Mouse (Mus musculus) cerebellum, adult 8-10 months (tissue): ENCODE measurements at regions not wholly inside any gene's neighbourhood (a gene's known extent, or its start where the extent isn't known, plus 50 kb on each side); places are given as distances from the start of the nearest gene placed in this dataset.

Source experiments
- DNase-seq: peaks from one replicate; pipeline ENCODE4 v3.0.0; 2022

DNA sequence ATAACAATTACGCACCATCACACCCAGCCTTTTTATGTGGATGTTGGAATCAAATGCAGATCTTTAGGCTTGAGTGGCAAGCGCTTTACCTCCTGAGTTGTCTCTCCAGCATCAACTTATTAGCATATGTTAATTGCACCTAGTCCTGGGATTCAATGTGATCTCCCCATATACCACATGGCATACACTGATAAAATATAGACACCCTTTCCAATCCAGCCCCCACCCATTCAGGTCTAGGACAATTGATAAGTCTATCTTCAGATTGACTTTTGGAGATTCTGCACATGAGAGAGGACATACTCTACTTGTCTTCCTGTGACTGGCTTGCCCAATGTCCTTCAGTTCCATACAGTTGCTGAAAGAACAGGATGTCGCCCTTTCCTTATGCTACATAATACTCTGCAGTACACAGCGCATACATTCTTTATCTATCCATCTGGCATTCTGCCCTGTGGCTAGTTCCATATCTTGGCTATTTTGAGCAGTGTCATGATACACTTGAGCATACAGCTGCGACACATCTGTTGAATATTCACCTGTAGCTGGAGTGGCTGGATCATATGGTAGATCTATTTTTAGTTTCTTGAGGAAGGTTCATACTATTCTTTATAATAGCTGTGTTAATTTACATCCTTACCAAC lies 120.3 kb downstream of the Gsdmc2 start:
- DNase-seq = no peak

DNA sequence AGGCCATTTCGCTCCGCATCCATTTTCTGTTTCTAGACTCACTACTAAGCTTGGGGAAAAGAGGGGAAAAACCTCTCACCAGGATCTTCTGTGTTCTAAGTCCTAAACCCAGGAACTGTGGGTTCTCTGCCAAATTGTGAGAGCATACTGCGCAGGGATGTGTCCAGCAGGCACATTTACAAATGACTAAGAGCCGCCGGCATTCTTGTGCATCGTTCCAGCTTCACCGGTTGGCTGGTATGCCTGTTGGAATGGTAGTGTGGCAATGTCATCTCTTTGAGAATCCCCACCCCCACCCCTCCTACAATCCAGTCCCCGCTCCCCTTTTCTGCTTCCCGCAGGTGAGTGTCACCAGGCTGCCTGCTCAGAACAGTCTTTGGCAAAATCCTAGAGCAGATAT lies 122.0 kb downstream of the Gsdmc2 start:
- no peak for DNase-seq

DNA sequence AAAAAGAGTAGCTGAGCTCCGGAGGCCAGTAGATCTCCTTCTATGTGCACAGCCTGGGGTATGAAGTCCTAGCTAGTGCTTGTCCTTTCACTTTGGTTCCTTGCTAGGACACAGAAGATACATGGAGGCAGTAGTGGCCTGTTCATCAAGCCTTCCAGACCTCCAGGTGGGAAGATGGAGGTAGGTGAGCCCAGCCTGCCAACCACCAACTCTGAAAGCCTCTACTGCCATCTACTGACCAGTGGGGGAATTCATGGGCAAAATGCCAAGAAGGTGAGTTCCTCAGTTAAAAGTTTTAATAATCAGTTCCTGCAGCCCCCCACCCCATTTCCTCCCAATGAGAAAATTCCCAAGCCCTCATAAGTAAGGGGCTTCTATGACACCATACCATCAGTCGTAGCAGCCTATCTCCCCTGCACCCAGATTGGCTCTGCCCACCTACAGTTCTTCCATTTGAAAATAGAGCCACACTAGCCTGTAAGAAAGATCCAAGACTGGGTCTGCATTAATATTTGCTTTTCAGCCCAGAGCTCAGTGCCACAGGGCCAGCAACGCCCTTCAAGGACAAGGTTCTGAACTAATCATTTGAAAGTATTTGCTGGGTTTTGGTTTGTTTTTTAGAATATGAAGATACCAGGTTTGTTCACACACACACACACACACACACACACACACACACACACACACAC lies 123.2 kb downstream of the Gsdmc2 start:
- peak; percentile 6 for DNase-seq

DNA sequence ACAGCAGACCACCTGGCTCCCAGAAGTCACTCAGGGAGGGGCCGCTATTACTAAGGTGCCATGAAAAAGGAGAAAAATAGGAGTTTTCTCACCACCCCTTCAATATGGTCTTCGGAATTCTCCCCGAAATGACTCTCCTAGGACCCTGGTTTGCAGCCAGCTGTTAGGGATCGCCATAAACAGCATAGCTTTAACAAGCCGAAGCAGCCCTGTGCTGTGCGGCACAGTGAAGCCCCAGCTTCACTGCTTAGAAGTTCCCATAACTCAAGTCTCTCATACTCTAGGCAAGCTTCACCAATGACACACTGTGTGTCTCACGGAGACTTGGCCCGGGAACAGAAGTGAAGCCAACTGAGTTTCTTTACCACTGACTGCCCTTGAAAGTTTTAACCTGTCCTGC lies 127.2 kb downstream of the Gsdmc2 start:
- no peak for DNase-seq

DNA sequence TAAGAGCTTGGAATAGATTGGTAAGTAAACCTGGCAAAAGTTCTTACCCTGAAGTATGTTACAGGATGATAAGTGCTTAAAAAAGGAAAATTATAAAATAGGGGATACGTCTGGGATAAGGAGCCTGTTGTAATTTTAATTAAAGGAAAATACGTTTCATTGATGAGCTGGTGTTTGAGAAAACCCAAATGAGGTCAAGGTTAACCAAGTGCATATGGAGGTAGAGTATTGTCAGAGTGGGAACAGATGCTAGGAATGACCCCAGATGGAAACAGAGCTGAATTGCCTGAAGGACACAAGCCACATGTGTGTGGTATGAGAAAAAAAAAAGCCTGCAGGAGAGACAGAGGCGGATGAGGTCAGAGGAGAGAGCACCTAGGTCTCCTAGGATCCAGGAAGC lies 131.3 kb downstream of the Gsdmc2 start:
- no peak for DNase-seq

DNA sequence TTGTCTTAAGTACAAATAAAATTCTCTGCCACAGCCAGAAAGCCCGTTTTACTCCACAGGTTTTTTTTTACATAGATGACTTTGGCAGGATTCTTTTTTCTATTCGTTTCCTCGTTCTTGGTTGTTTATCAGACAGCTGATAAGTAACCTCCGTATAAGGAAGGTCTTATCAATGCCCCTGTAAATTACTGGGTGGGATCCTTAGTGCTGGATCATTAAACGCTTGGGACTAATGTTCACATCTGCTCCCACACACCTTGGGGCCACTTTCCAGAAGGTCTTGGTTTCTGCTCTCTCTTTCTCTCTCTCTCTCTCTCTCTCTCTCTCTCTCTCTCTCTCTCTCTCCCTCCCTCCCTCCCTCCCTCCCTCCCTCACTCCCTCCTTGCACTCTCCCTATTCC lies 134.6 kb downstream of the Gsdmc2 start:
- no peak for DNase-seq

DNA sequence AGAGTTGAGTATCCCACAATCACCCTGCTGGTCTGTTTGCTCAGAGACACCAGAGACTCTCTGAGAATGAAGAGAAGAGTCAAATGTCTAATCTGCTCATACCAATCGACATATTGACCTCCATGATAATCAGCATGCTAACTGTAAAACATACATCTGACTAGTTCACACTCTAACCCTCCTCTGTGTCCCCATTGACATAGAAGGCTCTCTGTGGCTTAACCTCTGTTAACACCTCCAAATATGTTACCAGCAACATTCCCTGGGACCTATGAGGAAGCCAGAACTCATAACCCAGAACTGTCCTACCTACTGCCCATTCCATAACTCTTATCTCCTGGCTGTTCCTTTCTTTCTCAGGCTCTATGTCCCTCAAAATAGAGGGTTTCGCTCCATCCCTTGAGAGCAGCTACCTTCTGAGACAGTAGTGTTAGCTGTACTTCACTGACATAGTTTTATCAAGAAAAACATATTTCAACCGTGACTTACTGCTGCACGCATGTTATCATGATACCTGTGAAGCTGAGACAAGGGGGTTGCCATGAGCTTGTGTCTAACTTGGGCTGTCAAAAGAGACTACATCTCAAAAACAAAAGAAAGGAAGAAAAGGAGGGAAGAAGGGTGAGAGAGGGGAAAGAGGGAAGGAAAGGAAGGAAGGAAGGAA lies 135.6 kb downstream of the Gsdmc2 start:
- no peak for DNase-seq

DNA sequence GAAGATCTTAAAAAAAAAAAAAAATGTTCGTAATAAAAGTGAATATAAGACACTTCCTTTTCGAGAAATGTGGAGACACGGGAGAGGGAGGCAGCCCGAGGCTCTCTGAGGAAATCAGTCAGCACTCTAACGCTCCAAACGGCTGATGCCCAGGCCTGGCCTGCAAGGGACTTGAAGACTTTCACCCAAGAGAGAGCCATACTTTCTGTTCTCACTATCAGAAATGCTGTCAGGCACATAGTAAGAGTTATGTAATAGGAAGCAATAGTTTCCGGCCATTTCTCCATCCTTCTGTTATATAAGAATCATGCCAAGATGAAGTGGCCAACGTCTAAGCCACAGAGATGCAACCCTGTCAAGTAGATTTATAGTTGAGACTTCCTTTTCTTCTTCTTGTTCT lies 140.3 kb downstream of the Gsdmc2 start:
- DNase-seq = no peak

DNA sequence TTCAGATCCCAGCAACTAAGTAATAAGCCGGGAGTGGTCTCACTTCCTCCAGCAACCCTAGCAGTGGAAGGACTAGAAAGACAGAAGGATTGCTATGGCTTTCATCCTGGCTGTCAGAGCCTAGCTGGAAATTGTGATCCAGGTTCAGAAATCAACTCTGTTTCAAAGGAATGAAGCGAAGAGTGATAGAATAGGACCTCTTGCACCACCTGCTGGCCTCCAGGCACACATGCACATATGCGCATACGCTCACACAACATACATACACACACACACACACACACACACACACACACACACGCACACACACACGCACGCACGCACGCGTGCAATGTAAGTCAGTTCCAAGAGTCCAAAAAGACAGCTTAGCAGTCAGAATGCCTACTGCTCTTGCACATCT lies 147.1 kb downstream of the Gsdmc2 start:
- DNase-seq = no peak

DNA sequence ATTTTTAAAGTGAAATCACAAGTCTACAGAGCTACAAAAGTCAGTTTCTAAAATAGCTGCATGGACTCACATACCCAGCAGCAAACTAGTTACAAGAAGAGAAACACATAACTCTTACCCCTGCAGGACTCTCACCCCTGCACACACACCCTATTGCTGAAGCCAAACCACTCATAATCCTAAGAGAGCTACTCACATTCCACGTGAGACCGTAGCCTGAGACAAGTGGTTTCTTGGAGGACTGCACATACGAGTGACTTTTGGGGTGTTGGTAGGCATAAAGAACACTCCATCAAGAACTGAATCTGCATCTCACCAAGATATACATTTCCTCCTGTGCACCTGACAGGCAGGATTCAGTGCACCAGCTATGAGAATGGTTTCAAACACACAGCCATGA lies 150.8 kb downstream of the Gsdmc2 start:
- DNase-seq = no peak

DNA sequence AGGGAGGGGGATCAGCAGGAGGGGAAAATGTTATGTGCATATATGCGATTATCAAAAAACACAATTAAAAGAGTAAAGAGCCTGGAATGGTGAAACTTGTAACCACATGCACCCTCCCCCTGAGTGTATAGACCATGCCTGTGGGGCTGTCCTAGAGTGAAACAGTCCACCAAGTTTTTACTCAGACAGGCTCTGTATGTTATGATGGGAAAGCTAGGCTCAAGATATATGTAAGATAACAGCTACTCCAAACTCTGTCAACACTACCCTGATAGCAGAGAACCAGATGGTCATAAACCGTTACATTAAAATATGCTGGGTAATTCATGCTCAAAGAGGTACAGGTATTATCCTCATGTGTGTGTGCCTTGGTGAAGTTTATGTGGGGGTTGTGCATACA lies 151.4 kb downstream of the Gsdmc2 start:
- no peak for DNase-seq

DNA sequence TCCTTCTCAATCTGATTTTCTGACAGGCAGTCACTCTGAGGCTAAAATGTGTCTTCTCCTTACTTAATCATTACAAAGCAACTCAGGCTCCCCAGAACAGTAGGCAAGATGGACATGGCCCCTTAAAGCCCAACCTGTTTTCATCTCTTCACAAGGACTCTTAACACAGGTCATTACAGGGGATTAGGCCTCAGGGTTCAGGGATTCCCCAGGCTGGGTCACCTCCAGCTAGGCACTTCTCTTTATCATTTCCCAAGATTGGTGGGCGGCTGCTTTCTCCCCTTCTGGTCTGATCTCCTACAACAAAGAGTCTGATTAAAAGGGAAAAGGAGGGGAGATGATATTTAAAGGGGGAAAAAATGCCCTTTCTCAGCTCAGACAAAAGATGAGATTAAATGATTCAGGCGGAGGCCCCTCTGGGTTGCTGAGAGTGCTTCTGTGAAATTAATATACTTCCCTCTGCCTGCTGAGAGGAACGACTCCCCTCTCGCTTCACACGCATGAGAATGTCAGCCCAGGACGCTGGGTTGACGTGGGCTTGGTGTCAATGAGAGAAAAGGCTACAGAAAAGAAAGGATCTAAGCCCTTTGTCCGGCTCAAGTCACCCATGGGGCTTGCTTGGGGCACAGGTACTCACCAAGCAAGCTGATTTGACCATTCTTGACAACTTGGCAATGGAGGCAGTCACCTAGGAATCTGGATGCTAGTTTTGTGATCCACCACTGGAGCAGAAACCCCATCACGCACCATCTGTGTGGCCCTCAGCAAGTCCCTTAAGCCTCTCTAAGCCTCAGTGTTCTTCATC lies 152.3 kb downstream of the Gsdmc2 start:
- DNase-seq = no peak

DNA sequence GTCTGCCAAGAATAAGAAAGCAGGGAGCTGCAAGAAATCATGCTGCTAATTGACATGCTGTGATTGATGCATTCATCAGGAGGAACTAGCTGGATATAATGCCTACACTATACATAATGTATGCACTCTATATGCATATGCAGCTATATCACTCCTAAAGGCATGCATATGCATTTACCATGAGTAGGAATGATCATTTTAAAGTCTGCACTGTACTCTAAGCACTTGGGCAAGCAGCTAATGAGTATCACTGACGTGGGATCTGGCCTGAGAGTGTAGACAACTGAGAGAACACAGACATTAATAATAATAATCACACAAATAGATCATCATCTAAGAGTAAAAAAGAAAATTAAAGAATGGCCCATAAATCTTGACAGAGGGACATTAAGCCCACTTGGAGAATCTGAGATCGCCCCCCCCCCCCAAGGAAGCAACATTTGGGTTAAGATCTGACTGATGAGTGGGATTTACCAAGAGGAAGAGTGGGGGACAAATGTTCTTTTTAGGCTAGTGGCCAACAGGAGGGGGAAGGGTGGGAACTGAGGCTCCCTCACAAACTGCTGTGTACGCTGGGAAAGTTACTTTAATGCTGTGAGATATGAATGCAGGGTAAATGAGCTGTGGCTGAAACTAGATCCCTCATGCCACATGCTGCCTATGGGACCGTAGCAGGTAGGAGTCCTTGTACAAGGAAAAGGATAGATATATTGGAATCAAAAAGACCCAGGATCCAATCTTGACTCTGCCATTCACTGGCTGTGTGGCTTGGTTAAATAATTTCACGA lies 155.0 kb downstream of the Gsdmc2 start:
- no peak for DNase-seq

DNA sequence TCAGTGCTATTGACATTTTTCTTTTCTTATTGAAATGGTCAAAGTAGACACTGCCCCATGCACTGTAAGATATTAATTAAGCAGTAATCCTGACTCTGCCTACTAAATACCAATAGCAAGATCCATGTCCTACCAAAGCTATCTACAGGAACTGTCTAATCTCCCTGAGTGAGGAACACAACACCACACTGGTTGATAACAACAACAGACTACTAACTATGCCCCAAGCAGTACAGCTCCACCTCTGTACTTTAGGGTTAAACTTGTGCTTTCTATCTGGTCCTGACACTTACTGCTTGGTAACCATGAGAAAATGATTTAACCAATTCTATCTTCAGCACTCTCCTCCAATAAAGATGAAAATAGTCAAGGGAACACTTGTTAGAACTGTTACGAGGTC lies 157.1 kb downstream of the Gsdmc2 start:
- no peak for DNase-seq

DNA sequence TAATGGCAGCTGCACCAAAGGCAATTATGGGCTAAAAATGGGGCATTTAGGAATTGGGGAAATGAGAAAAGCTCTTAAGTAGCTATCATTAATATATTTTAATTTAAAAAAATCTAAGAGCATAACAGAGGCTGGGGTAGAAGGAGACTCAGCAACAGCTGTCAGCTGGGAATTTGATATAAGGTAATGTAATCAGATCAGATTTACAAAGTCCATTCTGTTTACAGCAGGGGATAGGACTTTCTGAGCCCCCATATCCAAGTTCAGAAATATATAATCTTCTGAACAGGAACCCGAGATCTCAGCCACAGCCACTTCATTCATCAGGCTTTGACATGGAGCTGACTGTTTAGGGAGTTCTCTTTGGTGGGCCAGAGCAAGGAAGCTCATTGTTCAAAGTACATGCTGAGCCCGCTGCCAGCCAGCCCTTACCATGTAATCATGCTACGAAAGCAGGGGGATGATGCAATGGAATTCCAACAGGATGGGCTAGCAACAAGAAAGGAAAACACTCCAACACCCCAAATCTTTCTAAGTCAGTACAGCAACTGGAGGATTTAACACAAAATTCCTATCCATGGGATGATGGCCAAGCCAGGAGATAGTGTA lies 157.9 kb downstream of the Gsdmc2 start:
- DNase-seq = no peak

DNA sequence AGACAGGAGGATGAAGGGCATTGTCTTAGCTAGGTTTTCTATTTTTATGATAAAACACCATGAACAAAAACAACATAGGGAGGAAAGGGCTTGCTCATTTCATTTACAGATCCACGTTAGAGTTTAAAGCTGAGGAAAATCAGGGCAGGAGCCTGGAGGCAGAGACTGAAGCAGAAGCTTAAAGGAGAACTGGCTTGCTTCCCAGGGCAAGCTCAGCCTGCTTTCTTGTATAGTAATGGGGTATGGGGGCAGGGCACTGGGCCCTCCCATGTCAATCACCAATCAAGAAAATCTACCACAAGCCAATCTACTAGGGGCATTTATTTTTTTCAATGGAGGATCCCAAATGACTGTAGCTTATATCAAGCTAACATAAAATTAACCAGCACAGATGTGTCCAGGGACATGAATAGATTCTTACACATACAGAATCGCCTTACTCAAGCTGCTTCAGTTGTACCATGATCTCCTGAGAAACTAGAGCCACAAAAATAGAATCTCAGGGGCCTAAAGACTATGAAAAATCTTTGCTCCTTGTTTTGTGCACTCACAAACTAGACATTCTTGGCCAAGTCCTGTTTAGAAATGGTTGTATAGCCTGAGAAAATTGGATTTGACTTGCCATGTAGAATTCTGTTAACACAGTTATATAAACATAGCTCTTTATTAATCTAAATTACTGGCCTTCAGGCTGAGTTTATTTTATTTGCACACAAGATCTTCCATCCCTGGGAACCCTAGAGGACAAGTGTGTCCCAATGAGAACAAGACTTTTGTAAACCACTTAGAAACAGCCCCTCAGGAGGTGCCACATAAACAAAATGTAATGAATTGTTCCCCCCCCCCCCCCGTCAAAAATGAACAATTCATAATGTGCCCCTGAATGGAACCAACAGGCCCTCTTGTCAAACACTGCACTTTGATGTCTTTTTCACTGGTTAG lies 164.7 kb downstream of the Gsdmc2 start:
- no peak for DNase-seq

DNA sequence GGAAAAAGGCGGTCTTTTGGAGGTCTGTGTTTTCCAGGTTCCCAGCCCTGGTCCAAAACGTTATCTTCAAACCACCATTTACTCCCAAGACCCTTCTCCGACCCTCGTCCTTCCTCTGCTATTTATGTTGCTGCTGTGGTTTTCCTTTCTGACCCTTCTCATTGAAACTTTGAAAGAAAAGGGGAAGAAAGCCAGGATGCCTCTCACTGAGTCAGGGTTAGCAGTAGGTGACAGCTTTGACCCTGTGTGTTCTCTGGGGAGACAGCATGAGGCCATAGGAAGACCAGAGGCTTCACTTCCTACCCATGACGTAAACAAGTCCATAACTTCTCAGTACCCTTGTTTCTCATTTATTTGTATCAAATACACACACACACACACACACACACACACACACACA lies 166.1 kb downstream of the Gsdmc2 start:
- DNase-seq = no peak

DNA sequence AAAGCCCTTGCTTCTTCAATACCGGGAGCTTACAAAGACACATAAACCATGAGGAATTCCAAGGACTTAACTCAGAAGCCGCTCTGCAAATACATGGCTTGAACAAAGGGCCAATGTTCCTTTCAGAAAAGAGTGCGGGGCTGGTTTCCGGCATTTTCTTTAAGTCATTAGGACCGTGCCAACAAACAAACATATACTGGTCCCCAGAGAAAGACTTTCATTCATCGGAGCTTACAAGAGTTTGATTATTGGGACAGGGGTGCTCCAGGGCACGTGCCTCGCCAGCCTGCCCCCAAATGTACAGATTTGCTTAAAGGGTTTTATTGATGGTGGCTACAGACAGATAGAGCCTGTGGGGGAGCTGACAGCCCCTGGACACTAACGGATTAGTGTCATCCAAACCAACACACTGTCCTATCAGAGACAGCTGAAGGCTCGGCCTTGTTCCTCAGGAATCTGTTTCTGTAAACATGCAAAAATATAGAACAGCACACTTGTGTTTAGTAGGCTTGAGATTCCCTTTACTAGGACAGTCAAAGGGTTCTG lies 169.4 kb downstream of the Gsdmc2 start:
- no peak for DNase-seq

DNA sequence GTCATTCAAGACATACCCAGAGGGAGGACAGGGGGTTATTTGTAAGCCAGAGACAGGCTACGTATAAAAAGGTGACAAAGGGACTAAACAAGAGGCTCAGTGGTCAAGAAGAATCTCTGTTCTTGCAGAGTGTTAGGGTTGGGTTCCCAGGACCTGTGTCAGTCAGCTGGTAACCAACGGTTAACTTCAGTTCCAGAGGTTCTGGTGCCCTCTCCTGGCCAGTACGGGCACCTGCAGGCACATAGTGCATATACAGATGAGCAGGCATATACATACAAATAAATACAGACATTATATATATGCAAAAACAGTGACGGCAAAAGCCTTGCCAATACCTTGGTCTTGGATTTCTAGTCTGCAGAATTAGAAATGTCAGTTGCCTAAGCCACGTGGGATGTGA lies 170.6 kb downstream of the Gsdmc2 start:
- no peak for DNase-seq

DNA sequence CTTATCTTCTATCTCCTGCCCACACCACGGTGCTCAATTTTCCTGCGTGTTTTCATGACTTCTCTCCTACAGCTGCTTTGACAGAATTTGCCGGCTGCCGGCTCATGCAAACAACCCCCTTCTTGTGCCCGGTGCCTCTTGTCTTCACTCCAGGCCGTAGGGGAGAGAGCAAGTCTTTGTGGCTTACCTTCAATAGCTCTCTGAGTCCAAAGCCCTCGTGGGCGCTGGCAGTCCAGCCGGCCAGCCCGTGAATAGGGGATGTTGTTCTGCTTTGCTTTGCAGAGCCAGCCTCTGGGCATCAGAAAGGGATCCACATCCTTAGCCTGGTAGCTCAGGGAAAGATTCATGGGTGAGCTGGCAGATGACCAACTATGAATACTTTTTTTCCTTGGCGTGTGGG lies 173.9 kb downstream of the Gsdmc2 start:
- no peak for DNase-seq

DNA sequence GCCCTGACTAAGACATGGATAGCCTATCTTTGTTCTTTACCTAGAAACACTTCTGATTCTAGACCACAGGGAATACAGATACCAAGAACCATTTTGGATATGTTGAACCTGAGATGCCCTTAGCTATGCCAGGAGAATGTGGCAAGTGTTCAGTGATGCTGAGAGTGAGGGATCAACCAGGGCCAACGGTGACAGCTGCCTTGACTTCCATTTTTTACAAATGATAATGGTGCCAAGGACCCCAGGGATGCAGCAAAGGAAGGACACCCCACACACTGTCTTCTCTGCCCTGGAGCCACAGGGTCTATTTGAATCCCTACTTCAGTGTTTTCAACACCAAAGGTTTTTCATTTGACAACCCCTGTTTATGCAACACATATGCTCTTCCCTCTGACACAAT lies 174.4 kb downstream of the Gsdmc2 start:
- DNase-seq = no peak
